Mouse (Mus musculus) cerebellum, adult 9-10 months (tissue): ENCODE results near the gene Casp2.

ENCODE experiments used
- DNase-seq: peaks from one replicate; pipeline ENCODE4 v3.0.0; 2022

Gene Casp2

DNA sequence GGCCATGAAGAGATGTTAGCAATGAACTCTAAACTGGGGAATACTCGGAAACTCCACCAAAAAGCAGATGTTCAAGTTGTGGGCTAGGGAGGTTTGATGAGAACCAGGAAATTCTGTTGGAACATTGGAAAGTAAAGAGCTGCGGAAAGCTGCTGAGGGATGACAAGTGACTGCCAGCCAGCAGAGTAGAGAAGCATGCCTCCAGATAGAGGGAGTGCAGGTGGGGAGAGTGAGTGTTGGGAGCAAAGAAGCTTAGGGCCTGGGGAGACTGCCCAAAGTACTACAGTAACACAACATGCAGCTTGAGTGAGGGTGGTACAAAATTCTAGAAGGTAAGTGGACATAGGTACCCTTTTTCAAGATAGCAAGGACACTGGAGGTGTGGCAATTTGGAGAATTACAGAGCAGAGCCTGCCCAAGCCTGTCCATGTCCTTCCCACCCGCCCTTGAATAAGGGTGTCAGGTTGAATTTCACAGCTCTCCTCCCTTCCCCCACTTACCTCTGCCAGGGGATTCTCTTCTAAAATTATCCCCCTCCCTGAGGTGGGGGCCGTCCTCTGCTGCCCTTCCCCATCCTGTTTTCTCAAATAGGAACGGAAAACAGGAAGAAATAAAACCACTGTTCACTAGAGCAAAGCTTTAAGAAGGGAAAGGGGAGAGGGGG lies 18.2 kb downstream of the Casp2 start:
- DNase-seq: no peak

DNA sequence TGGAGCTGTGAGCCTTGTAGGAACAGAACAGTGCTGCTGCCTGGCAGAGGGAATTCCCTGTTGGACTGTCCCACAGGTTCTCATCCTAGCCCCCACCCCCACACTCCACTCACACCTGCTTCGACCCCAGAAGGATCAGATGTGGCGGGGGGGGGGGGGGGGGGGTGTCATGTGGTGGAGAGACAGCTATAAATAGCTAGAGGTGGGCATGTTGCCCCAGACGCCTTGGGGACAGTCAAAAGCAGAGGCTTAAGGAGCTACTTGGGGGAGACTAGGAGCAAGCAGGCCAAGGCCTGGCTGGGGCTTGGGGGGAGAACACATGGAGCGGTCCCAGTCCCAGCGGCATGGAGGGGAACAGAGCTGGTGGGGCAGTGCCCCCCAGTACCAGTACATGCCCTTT lies 21.7 kb downstream of the Casp2 start, which contains the start of gene Clcn1:
Gene Clcn1 (plus strand): TSS at position 238 of the 400 bp plus-strand sequence.
- DNase-seq: no peak

- no peak for DNase-seq
Measured at GRCm38 (mm10) chr6:42287562-42287961, 22.8 kb downstream of the Casp2 start.

GRCm38 (mm10) chr6:42293327-42293726 lies 28.5 kb downstream of the Casp2 start:
- no peak for DNase-seq

DNA sequence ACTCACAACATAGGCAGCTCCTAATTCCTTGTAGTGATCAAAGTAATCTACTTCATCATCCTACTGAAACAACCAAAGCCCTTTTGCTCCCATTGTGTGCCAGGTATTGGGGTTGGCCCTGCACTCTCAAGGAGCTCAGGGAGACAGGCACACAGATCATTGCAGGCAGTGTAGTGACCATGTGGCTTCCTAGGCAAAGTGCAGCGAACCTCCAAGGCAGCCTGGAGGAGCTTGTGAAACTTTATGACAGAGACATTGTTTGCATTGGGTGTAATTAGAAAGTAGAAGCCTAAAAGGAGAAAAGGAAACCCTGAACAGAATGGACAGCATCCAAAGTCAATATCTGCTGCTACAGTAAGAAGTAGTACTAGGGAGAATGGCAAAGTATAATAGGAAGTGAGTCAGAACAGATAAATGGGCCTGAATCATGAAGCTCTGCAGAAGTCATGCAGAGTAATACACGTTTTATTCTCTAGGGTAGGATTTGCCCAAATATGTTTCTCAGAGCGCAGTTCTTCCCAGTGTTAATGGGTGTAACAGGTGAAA lies 30.8 kb downstream of the Casp2 start:
- no peak for DNase-seq

GRCm38 (mm10) chr6:42299362-42299761 lies 34.6 kb downstream of the Casp2 start:
- no peak for DNase-seq

DNA sequence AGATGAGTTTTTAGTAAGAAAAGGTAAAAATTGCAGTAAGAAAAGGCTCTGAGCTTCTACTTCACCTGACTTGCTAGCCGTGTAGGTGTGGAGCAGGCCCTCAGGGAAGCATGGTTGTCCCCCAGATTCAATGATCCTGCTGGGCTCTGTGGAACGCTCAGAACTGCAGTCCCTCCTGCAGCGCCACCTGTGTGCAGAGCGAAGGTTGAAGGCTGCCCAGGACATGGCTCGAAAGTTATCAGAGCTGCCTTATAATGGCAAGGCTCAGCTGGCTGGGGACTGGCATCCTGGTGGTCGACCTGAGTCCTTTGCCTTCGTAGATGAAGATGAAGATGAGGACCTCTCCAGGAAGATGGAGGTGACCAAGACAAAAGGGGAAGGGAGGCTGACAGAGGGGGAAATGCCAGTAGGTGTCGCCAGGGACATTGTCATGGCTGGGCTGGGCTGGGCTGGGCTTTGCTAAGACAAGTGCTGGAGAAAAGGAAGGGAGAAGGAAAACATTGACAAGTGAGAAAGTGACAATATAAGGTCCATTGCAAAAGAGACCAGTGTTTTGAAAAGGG lies 45.1 kb downstream of the Casp2 start:
- peak; percentile 44 for DNase-seq

DNA sequence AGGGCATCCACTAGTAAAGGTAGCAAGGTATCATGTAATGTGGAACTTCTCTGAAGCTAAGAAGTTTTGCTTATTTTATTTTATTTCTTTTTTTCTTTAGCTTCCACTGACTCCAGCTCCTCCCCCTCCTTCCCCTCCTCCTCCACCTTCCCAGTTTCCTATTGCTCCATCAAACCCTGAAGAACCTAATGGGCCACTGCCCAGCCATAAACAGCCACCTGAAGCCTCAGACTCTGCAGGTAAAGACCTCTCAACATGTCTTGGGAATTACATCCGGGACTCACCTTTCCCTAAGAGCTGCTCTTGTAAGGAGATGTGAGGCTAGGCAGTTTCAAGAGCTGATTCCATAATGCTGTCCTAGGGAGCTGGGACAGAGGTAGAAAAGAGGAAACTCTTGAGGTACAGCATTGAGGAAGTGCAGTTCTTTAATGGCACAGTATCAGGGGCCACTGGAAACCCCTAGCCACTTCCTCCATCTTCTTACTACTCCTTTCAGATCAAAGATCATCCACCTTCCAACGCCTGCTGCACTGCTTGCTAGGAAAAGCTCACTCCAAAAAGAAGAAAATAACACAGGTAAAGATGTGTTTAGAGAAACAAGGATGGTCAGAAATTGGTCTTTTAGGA lies 45.8 kb downstream of the Casp2 start:
- DNase-seq: no peak

DNA sequence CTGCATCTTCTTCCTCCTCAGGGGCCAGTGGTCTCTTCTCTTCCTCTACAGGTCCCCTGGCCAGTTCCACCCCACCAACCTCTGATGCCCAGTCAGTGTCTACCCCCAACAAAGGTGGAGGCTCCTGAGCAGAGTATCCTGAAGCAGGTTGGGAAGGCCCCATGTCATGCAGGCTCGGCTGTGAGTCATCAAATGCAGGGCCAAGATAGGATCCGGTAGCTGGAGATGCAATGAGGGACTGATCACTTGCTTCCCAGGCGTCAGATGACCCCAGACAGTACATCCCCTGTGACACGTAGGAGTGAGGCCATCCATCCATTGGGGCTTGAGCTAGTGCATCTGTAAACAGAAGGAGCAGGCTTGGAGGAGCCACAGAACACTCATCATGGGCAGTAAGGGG lies 53.5 kb downstream of the Casp2 start:
- DNase-seq: peak; percentile 28

GRCm38 (mm10) chr6:42323371-42324066 lies 58.7 kb downstream of the Casp2 start:
- DNase-seq: peak; percentile 73

DNA sequence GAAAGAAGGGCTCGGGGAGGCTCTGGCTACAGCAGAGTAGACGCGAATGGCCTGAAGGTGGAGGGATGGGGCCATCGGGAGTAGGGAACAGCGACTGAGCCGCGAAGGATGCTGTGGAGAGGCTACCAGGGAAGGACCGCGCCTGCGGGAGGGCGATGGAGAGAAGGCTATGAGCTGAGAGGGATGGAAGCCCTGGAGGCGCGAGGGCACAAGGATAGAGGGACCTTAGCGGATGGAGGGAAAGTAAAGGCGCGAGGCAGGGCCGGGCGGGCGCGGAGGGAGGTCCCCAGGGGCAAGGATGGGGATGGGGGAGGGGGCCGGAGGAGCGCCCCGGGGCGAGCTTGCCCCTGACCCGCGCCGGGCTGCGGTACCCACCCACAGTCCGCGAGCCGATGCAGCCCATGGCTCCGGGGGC lies 59.3 kb downstream of the Casp2 start:
- DNase-seq: no peak

DNA sequence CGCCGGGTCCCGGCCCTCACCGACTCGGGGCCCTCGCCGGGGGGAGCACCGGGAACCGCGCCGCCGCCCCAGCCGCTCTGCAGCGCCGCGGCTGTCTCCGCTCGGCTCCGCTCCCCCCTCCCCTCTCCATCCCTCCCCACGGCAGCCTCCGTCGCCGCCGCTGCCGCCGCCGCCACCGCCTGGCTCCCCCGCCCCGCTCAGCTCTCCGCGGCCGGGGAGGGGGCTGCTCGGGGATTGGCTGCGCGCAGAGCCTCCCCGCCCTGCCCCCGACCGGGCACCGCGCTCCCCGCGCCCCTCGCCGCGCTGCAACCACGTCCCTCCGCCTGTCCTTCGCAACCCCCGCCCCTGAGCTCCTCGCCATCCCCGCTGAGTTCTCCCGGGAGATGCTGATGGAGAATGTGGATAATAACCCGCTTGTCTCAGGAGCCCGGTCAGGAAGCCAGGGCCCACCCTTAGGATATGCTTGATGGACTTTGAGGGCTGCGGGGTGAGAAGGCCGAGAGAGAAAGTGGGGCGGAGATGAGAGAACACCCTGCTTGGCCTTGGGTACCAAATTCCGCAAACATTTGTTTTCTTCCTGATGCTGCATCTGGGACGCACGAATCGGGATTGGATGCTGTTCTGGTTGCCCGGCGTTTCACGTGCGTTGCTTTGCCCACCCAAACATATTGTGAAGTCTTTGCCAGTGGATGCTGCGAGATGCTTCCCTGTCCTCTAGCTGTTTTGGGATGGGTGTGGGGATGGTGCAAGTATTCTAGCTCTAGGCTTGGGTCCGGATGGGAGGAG lies 59.9 kb downstream of the Casp2 start, which contains the start of gene Fam131b:
Gene Fam131b (minus strand): TSS at position 162 of the 786 bp plus-strand sequence.
- peak; percentile 85 for DNase-seq

GRCm38 (mm10) chr6:42325268-42325609 lies 60.5 kb downstream of the Casp2 start:
- peak; percentile 94 for DNase-seq

DNA sequence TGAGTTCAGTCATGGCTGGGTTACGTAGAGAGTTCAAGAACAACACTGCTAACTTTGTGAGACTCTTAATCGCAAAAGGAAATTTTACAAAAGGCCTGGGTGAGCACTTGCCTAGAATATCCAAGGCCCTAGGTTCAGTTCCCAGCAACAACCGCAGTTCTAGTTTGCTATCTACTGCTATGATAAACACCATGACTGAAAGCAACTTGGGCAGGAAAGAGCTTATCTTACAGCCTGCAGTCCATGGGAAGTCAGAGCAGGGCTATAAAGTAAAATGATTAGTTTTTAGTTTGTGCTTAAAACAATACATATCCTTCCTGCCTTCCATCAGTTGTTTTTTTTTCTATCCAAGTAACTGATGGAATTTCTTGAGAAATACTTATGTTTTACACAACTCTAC lies 61.7 kb downstream of the Casp2 start:
- peak; percentile 22 for DNase-seq

DNA sequence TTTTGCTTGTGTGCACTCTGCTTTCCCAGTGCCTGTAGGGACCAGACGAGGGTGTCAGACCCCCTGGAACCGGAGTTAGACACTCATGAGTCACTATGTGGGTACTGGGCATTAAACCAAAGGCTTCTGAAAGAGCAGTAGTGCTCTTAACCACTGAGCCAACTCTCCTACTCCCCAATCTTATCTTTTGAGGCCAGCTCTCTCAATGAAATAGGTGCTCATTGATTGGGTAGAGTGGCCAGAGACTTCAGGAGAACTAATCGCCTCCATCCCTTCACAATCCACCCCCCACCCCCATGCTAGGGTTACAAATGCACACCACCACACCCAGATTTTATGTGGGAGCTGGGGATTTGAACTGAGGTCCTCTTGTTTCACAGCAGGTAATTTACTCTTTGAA lies 64.0 kb downstream of the Casp2 start:
- no peak for DNase-seq

DNA sequence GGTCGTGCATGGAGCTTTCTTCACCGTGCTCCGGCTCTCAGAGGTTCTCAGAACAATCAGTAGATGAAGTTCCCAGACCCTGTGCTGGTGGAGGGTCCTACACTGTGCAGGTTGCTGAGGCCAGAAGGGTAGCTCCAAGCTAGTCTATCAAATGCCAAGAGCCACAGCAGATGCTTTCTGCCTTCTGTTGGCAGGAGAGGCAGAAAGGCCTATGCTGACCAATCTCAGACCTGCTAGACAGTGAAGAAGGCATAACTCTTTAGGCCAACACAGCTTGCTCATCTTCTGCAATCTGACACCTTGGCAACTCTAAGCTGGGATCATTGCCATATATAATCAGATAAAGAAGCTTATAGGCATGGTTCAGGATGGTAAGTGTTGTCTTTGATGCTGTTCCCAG lies 65.4 kb downstream of the Casp2 start:
- DNase-seq: peak; percentile 84

DNA sequence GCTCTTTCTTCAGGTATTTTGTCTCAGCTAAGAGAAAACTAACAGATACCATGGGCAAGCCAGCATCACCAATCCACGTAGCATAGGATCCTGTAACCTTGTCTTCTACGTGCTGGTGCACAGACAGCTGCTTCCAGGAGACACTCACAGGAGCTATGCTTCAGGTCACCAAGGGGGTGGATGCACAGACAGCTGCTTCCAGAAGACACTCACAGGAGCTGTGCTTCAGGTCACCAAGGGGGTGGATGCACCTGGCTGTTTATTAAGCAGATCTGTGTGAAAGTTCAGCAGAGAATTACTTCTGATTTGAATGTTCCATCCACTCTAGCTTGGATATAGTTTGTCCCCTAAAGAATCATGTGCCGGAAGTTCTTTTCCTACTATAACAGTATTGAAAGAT lies 66.2 kb downstream of the Casp2 start:
- DNase-seq: no peak
